Mouse (Mus musculus) thymus, adult 2 months (tissue): ENCODE results near the gene Foxm1.

Experiments
- CTCF ChIP-seq: fragments of 200-500 bp; IDR thresholded peaks from 2 replicates; pipeline ENCODE4 v1.5.1; 2012; ENCODE audit warnings: mild to moderate bottlenecking, control low read depth, low read length, moderate library complexity, borderline replicate concordance; ENCODE audit not compliant: control insufficient read depth, poor library complexity, insufficient read depth; ENCODE audit errors: extremely low read depth
- POLR2A ChIP-seq: fragments of 200-500 bp; IDR thresholded peaks from 2 replicates; pipeline ENCODE4 v1.6.1; 2012; ENCODE audit warnings: mild to moderate bottlenecking, low read length, control low read depth, moderate library complexity; ENCODE audit not compliant: control insufficient read depth, poor library complexity, insufficient read depth; ENCODE audit errors: extremely low read depth

DNA sequence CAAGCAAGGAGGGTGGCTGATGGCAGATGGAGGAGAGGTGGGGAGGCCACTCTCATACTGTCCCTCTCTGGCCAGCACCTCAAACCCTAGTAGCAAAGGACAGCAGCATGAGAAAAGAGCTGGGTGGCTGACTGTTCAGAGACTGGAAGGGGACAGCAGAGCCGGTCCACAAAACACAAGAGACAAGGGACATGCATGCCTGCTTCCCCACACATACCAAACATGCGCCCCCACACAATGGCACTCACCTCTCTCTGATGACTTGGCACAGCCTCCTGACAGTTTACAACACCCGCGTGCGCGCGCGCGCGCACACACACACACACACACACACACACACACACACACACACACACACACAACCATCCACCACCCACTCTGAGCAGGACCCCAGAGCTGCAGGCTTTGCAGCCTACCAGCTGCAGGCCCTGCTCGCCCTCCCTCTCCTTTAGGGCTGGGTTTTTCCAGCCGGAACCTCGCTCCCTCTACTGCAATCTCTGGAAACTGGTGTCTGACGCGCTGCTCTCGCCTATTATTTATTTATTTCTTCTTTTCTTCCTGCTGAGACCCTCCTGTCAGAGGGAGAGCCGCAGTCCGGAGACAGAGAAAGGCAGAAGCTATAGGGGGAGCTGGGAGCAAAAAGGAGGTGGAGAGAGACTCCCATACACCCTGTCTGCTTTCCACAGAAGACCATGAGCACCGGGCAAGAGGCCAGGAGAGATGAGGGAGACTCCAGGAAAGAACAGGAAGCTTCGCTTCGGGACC lies 36.8 kb downstream of the Foxm1 start:
- no peak for TF ChIP-seq CTCF
- no peak for TF ChIP-seq POLR2A
